Mouse (Mus musculus) heart, postnatal 4 days (tissue): ENCODE data around the gene Hnrnpu. TPM values are rescaled to one million over a fixed set of nuclear protein-coding genes. Genes with fewer than 3 reads are reported as not detected.
A peak's percentile ranks its signal among the peaks of the same experiment; 100 is the strongest.

Source experiments
- DNase-seq: peaks from one replicate; pipeline ENCODE4 v3.0.0; 2021
- total RNA-seq, 2 experiments: library from RNA; stranded (reverse); gene quantifications; 2 replicates each; pipeline ENCODE4 v1.2.3; 2021

Hnrnpu gene
- total RNA-seq, 2 experiments from 2014 or later = 343 to 362 TPM

- no peak for DNase-seq
Observed at GRCm38 (mm10) chr1:178340213-178340612, 2.6 kb upstream of the Hnrnpu start.

GRCm38 (mm10) chr1:178338318-178338641, 683 bp upstream of the Hnrnpu start:
- DNase-seq = peak; percentile 36

GRCm38 (mm10) chr1:178336777-178337481, 668 bp downstream of the Hnrnpu start:
- peak; percentile 61 for DNase-seq

DNA sequence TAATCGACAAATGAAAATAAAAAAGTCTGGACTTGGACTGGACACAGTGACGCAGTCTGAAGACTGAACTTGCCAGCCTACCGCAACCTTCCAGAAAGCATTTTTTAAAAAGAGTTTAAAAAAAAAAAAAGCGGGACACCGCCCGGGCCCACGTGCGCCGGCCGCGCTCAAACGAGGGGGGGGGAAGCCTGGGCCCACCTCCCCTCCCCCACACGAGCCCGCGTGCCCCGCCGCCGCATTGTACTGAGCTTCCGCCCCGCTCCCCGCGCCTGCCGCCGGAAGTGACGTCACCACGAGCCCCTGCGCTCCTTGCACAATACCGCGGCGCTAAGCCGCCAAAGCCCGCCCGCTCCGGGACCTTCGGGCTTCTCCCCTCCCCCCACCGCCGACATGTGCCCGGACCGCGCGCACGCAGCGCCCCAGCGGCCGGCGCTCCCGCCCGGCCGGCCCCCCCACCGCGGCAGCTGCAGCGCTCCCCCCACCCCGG, 1.3 kb downstream of the Hnrnpu start:
- DNase-seq = peak; percentile 97

- DNase-seq = no peak
Observed at GRCm38 (mm10) chr1:178335860-178336261, 1.7 kb downstream of the Hnrnpu start.

GRCm38 (mm10) chr1:178329946-178330345, 7.7 kb downstream of the Hnrnpu start:
- no peak for DNase-seq

- DNase-seq = no peak
Observed at GRCm38 (mm10) chr1:178329017-178329416, 8.6 kb downstream of the Hnrnpu start.

DNA sequence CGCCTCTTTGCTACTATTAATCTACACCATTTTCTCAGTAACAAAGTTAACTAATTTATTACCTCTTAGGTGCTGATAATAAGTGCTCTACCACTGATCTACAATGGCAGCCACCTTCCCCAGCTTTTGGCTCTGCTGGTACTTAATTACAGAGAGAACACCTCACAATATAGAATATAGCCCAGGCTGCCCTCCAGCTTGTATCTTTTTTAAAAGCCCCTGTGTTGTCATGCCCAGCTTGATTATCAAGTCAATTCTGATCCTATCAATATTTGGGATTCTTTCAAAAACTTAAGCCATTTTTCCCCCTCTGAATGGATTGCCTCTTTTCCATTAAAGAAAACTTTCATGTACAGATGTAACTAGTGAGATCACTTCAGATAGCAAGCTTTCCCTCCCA, 10.6 kb downstream of the Hnrnpu start:
- no peak for DNase-seq

DNA sequence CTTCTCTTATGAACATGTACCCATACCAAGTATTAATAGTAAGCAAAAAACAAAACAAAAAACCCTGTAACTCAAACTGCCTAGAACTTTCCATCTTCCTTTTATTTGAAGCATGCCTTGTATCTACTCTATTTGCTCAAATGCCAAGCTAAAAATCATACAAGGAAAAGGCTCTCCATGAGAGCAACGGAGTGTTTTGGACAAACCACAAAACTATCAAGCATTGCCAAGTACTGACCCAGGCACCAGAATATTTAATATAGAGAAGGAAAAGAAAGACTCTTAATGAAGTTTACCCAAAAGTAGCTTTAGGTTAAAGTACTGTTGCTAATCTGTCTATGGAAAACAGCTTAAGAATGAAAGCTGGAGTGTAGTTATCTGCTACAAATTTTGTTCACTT, 11.2 kb downstream of the Hnrnpu start:
- no peak for DNase-seq

DNA sequence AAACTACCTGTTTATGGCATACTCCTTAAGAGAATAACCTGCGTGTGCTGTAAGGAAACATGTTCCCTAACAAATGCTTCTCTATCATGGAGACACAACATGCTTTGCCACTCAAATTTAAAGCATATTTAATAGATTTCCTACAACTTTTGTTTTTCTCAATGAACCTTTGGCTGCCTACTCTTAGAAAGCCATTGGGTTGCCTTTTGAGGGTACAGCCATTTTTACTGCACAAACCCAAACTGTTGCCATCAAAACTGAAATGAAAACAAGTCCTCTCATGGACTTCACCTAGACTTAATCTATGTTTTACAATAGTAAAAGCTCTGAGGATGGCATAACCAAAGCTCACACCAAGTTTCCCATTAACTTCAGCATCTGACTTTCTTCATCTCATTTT, 13.0 kb downstream of the Hnrnpu start:
- DNase-seq = no peak

DNA sequence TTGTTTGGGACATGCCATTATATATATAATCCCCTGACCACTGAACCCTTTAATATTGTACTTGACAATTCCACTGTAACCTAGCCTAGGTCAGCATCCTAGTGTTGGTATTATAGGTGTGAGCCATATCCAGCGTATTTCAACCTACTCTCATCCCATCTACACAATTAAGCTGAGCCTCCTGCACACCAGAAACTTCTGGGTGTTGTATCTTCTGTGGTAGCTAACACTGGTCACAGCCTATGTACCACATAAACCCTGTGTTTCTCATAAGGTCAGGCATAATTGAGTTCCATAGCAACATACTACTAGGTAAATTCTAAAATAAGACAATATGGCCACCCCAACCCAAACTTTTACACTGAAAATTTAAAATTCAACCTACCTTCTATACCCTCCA, 14.4 kb downstream of the Hnrnpu start:
- no peak for DNase-seq

DNA sequence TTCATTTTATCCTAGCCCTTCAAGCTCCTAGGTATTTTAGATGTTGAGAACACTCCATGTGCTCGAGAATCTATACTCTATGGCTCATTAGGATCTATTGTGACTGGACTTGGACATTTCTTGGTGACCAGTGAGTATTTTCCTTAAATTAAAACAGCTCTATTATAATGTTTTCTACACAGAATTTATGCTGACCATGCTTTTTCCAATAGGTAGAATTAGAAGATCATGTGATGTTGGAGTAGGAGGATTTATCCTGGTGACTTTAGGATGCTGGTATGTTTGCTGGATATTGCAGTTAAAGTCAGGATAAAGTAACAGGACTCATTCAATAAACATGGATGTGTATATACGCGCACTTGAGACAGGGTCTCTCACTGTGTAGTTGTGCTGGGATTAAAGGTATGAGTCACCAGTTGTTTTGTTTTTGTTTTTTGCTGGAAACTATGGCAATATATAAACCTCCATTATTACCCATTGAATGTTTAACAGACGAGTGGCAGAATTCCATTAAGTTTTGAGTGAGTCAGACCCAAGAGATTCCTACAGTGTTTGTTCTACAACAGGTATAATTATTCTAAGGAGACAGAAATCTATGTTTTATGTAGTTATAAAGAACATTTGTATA, 15.8 kb downstream of the Hnrnpu start:
- DNase-seq = no peak

GRCm38 (mm10) chr1:178320723-178321590, 16.6 kb downstream of the Hnrnpu start:
- no peak for DNase-seq

DNA sequence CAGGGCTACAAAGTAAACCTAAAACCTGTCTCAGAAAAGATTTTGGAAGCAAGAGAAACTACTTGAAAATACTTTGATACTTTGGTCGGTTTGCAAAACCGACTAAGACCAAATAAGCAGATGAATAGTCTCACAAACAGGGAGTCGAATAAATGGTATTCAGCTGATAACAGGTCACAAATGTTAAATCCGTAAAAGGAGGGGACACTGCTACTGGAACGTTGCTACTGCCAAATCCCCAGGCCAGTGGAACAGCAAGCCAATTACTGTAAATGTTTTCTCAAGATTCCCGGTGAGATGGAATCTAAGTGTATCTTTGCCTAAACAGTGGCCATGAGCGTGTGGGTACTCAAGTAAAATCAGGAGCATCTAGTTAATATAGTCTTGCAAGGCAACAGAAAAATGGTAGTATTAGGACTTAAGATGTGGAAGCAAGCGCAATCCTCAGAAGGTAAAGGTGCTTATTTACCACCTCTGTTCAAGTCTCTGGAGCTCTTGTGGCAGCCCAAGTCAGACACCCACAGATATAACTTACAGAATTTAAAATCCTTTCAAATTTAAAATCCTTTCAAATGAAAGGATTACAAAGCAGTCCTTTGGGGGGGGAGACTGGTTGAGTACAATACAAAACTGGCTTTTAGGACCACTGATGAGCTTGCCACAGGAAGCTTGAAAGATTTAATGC, 17.4 kb downstream of the Hnrnpu start:
- no peak for DNase-seq

DNA sequence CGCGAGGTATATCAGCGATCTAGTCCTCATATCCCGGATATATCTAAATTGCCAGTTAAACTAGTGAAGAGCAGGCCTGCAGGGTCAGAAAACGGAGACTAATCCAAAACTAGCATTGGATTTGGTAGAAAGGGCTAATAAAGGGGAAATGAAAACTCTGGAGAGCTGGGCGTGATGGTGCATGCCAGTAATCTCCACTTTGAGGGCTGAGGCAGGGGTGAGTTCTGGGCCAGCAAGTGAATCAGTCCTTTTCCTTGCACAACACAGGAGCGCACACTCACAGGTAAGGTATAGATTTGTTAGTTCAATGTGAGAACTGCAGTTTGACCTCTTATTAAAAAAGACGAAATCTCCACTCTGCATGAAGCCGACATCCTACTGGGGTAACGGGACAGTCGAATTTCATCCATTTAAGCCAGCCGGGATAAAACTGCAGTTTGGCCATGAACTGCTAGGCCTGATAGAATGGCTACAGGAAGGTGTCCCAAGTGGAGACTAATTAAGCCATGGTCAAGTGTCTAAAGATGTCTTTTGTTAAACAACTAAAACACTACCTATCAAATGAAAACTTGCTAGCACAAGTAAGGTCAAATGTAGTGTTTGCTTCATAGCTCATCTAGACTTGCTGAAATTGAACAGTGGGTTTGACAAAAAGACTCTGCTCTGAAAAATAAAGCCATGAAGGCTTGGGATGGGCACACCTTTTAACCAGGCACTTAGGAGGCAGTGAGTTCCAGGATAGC, 18.1 kb downstream of the Hnrnpu start:
- DNase-seq = peak; percentile 37

- DNase-seq = peak; percentile 98
Observed at GRCm38 (mm10) chr1:178318389-178319184, 19.0 kb downstream of the Hnrnpu start, which contains the start of gene Cox20. Gene Cox20, plus strand, starts transcription at chr1:178319130.

GRCm38 (mm10) chr1:178318002-178318388, 19.6 kb downstream of the Hnrnpu start:
- DNase-seq = no peak

DNA sequence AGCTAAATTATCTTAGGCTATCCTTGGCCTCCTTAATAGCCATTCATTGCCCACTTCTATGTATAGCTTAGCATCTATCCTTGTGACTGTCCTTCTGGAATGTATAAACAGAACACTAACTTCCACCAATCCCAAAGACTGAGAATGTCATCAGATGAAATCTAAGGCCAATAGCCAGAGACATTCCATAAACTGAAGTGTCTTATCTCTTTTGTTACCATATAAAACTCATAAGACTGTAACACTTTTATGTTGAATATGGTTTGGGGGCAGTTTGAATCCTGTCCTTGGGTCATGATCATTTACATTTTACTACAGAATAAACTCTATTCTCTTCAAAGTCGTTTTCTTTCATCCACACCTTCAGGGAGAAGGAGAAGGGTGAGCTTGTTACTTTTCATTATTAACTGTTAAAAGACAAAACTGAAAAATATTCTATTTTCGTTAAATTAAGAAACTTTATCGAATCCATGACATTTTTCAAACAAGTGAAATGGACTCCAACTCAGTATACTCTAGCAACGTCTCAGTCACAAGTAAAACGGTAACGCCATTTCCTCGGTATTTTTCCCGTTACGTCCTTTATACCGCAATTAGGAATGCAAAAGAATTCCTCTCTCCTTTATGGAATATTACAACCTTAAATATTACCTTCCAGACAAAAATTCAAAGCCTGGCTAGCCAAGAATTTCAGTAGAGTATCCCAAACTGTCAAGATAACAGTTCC, 20.2 kb downstream of the Hnrnpu start:
- no peak for DNase-seq

DNA sequence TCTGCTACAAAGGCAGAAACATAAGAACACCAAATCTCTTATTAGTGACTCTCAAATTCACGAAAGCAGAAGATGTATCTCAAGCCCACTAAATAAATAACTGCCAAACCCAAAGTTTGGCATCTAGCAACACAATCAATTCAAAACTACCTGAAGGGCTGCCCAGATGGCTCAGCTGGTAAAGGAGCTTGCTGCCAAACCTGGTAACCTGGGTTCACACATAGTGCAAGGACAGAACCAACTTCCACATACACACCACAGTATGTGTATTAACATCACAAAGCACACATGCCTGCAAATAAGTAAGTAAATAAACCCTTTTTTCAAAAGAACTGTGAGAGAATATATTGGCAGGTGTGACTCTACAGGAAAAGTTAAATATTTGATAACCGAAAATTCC, 23.4 kb downstream of the Hnrnpu start:
- DNase-seq = no peak

DNA sequence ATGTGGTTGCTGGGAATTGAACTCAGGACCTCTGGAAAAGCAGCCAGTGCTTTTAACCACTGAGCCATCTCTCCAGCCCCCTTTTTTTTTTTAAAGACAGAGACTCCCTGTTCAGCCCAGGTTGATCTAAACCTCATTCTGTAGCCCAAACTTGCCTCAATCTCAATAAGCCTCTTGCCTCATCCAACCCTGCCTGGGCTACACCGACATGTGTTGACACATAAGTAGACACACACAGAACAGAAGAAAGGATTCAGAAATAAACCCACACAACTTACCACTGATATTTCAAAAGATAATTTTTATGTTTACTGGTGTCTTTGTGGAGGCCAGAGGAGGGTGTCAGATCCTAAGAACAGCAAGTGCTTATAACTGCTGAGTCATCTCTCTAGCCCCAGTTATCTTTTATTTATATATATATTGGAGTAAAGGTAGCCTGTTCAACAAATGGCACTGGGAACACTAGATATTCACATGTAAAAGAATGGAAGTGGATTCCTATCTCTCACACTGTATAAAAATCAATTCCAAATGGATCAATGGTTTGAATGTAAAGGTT, 24.5 kb downstream of the Hnrnpu start:
- DNase-seq = no peak
